Comparison of ENCODE assay signal across 26 mouse cellular contexts in the genomic region with DNA sequence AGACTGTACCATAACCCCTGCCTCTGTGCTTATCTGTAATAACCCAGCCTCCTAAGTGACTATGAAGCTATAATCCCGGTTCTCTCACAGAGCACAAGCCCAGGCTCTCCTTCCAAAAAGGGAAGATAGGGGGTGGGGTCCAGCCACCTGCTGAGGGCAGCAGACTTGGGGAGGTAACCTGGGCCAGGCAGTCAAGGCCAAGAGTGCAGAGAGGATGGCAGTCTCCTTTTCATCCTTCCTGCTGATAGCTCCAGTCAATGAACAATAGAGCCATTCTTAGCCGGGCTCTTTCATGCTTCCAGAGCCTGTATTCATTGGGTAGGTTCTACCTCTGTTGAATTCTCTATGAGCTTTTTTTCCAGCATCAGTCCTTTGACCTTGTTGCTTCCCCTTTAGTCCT.
DNase-seq lines count a peak whose midpoint lies in the region; ATAC-seq lines count a peak whose summit lies in the region.
"Had no signal": no experiment of that assay in that cellular context is flagged by ENCODE, and none has a peak within 500 bp of the region (broad histone marks: within the 10 kb centered on the region; RNA-seq: fewer than 3 reads in every experiment).

No protein-coding gene starts in this region.

- no peaks in the 10 kb centered on the region for H3K27me3 ChIP-seq in embryonic facial prominence, embryonic 10.5 days (replicated peaks; ENCODE audit: low read depth, poor library complexity, severe bottlenecking)
- no peaks in the 10 kb centered on the region for H3K27me3 ChIP-seq in liver, embryonic 12.5 days (replicated peaks)
- H3K27me3 ChIP-seq: embryonic facial prominence, embryonic 13.5 days; forebrain, embryonic 12.5 days; forebrain, embryonic 15.5 days; heart, embryonic 13.5 days; Patski had no signal

- no peak overlapping the region for H3K4me3 ChIP-seq in embryonic facial prominence, embryonic 10.5 days
- H3K4me3 ChIP-seq in liver, embryonic 12.5 days = no peak overlapping the region
- H3K4me3 ChIP-seq: embryonic facial prominence, embryonic 13.5 days; erythroblast, embryonic 14.5 days; forebrain, embryonic 12.5 days; forebrain, embryonic 15.5 days; heart, adult 2 months; heart, embryonic 10.5 days; heart, embryonic 13.5 days had no signal

- H3K4me2 ChIP-seq in liver, embryonic 12.5 days = no peak overlapping the region
- H3K4me2 ChIP-seq: embryonic facial prominence, embryonic 13.5 days; forebrain, embryonic 12.5 days; forebrain, embryonic 15.5 days; heart, embryonic 13.5 days; hindbrain, embryonic 14.5 days had no signal

- H3K9me3 ChIP-seq in embryonic facial prominence, embryonic 10.5 days = no peaks in the 10 kb centered on the region
- H3K9me3 ChIP-seq in liver, embryonic 12.5 days (replicated peaks) = no peaks in the 10 kb centered on the region
- H3K9me3 ChIP-seq: embryonic facial prominence, embryonic 13.5 days; forebrain, embryonic 12.5 days; forebrain, embryonic 15.5 days; heart, embryonic 10.5 days; heart, embryonic 13.5 days had no signal

- no peak overlapping the region for H3K27ac ChIP-seq in embryonic facial prominence, embryonic 10.5 days (replicated peaks)
- no peak overlapping the region for H3K27ac ChIP-seq in liver, embryonic 12.5 days
- H3K27ac ChIP-seq: embryonic facial prominence, embryonic 13.5 days; forebrain, embryonic 12.5 days; forebrain, embryonic 15.5 days; heart, adult 2 months; heart, embryonic 10.5 days; heart, embryonic 13.5 days; hindbrain, embryonic 14.5 days; hindbrain, postnatal 0 days had no signal

- H3K4me1 ChIP-seq in embryonic facial prominence, embryonic 10.5 days = no peaks in the 10 kb centered on the region
- H3K4me1 ChIP-seq in liver, embryonic 12.5 days = no peaks in the 10 kb centered on the region
- H3K4me1 ChIP-seq: embryonic facial prominence, embryonic 13.5 days; forebrain, embryonic 15.5 days; heart, embryonic 10.5 days had no signal

- WGBS in embryonic facial prominence, embryonic 10.5 days = 49% methylated on average over 2 of the region's 2 CpGs
- WGBS in liver, embryonic 12.5 days (ENCODE audit: insufficient replicate concordance) = 39% methylated on average over 2 of the region's 2 CpGs

- no peak overlapping the region for H3K9ac ChIP-seq in liver, embryonic 12.5 days
- H3K9ac ChIP-seq: embryonic facial prominence, embryonic 13.5 days; forebrain, embryonic 12.5 days; forebrain, embryonic 15.5 days; heart, embryonic 13.5 days; hindbrain, embryonic 14.5 days had no signal

- no peak for ATAC-seq in CD4-positive, CD25-positive, alpha-beta regulatory T cell, adult 4 months
- no peak for ATAC-seq in liver, embryonic 12.5 days
- ATAC-seq: forebrain, embryonic 15.5 days; hindbrain, postnatal 0 days; inflammation-experienced regulatory T-cells, adult 6 months; Patski had no signal

- H3K36me3 ChIP-seq in embryonic facial prominence, embryonic 10.5 days (replicated peaks) = no peaks in the 10 kb centered on the region
- no peaks in the 10 kb centered on the region for H3K36me3 ChIP-seq in liver, embryonic 12.5 days
- H3K36me3 ChIP-seq: embryonic facial prominence, embryonic 13.5 days; forebrain, embryonic 12.5 days; forebrain, embryonic 15.5 days; G1E; heart, embryonic 10.5 days; heart, embryonic 13.5 days had no signal

- DNase-seq in ES-CJ7 (ENCODE audit: low read depth, low spot score) (peak; percentile 67), R1 (ENCODE audit: low read depth, low spot score) (peak; percentile 55)
- peak; percentile 3 for DNase-seq in embryonic facial prominence, embryonic 10.5 days (ENCODE audit: low spot score)
- no peak for DNase-seq in yolk sac, embryonic 10.5 days (ENCODE audit: low spot score)
- DNase-seq: adrenal gland, postnatal 10 days; cerebellum, adult 11 months; cerebellum, adult 2 months; cerebellum, adult 9-11 months; cerebellum, postnatal 25 days; gastrocnemius, postnatal 36 days; heart, adult 2 months; heart, postnatal 14 days; heart, postnatal 4 days had no signal
